Mouse (Mus musculus): ENCODE measurements around the gene Sufu.

DNA sequence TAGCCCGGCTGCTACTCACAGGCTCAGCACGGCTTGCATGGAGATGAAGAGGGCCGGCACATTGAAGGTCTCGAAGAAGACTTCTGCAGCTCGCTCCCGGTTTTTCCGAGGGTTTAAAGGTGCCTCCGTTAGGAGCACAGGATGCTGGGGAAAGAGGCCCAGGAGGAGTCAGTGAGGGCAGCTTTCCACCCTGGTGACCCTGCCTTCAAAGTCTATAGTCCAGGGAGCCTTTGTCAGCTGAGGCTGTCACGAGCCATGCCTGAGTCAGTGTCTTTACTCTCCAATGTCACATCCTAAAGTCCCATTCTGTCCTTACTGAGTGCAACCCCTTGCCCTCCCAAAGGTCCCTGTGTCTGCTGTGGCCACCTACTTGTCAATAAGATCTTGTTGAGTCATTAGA lies 14.4 kb upstream of the Sufu start:
- no peak for TF ChIP-seq GATA1 (IDR thresholded peaks at IDR 0.05; ENCODE audit: borderline replicate concordance, low read length)
- TF ChIP-seq CTCF (IDR thresholded peaks at IDR 0.05; ENCODE audit: low read depth, low read length), result no peak
